Mouse (Mus musculus) right cerebral cortex, postnatal 10 days (tissue): Measurements from ENCODE around the gene Jade1.
A peak's percentile ranks its signal among the peaks of the same experiment; 100 is the strongest.

Experiments used
- DNase-seq, 2 experiments: peaks; one replicate each; pipeline ENCODE4 v3.0.0; 2021; ENCODE audit warnings: low spot score in 2 of 2

Gene Jade1

GRCm38 (mm10) chr3:41551671-41552070 lies 3.9 kb upstream of the Jade1 start:
- DNase-seq: no peak

DNA sequence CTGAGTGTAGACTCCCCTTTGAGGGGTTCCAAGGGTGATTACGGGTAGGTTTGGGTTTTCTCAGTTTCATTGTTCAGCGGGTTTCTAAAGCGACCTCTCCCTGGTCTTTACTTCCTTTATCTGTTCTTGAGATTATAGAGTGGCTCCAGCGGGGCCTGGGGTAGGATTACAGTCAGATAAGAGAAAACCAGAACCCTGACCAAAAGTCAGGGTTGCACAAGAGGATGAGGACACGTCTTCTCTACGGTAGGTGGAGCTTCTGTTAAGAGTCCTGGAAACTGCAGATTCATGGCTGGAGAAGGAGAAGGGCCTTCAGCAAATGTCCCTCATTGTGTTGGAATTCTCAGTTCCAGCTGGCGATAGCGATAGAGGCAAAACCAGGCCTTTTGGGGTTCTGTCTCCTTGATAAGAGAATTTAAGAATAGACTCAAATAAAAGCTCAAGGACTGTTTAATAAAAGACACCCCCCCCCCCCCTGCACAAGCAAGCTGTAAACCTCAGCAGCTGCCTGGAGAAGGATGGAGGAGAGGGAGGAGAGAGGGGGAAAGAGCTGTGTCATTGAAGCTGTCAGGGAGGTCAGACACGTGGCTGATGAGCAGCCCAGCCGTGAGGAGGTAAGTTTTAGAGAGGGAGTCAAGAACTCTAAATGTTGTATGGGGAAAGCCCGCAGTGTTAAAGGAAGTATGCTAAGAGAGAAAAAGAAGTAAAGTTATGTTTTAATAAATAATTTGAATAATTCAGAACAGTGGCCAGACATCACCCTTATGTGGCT lies 2.6 kb upstream of the Jade1 start:
- no peak for DNase-seq

- no peak for DNase-seq
Measured at GRCm38 (mm10) chr3:41553681-41554080, 1.9 kb upstream of the Jade1 start.

DNA sequence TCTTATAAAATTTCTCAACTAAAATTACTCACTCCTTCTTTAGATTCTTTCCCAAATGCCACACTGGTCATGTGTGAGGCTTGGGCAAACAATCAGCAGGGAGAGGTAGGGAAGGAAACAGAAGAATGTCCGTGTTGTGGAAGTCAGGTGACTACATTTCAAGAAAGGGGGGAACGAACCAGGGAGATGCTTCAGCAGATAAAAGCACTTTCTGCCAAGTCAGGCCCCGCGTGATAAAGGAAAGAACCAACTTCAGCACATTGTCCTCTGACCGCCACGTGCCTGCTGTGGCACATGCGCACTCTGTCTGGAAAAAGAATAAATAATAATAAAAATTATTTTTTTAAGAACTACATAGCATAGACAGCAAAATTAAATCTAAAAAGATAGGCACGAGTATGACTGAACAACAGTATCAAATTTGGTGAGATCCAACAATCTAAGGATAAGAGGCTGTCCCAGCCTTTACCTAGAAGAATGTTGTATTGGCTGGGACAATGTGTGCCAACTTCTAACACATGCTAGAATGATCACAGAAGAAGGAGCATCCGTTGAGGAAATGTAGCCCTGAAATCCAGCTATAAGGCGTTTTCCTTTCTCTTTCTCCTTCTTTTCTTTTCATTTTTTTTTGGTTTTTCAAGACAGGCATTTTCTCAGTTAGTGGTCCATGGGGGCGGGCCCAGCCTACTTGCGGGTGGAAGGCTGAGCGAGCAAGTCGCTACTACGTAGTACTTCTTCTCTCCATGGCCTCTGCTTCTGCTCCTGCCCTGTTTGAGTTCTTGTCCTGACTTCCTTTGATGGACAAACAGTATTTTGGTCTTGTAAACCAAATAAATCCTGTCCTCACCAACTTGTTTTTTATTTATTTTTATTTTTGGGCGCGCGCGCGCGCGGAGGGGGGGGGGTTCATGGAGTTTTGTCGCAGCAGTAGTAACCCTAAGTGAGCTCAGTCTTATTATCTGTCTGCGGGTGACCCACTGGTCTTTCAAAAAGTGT lies 753 bp upstream of the Jade1 start:
- DNase-seq: no peak

- DNase-seq: no peak
Measured at GRCm38 (mm10) chr3:41556451-41557266, 1.1 kb downstream of the Jade1 start.

GRCm38 (mm10) chr3:41557267-41557995 lies 1.9 kb downstream of the Jade1 start:
- no peak for DNase-seq

GRCm38 (mm10) chr3:41560489-41560888 lies 5.0 kb downstream of the Jade1 start:
- DNase-seq: no peak

DNA sequence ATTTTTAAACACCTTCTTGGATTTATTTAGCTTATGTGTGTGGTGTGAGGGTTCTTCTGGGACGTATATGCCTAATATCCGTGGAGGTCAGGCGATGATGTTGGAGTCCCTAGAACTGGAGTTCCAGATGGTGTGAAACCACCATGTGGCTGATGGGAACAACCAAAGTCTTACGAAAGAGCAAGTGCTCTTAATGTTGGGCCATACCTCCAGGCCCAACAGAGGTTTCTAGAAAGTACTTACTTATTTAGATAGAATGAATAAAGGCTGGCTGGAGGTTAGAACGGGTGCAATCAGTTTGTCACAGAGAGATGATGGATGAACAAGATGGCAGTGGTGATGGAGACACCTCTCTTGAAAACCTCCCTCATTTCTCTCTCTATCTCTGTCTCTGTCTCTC lies 6.3 kb downstream of the Jade1 start:
- no peak for DNase-seq

GRCm38 (mm10) chr3:41563211-41563931 lies 7.8 kb downstream of the Jade1 start:
- DNase-seq: peak; percentile 79 to 85

- no peak for DNase-seq
Measured at GRCm38 (mm10) chr3:41563997-41564396, 8.5 kb downstream of the Jade1 start.

- peak; percentile 73 to 85 for DNase-seq
Measured at GRCm38 (mm10) chr3:41564471-41565213, 9.1 kb downstream of the Jade1 start.

DNA sequence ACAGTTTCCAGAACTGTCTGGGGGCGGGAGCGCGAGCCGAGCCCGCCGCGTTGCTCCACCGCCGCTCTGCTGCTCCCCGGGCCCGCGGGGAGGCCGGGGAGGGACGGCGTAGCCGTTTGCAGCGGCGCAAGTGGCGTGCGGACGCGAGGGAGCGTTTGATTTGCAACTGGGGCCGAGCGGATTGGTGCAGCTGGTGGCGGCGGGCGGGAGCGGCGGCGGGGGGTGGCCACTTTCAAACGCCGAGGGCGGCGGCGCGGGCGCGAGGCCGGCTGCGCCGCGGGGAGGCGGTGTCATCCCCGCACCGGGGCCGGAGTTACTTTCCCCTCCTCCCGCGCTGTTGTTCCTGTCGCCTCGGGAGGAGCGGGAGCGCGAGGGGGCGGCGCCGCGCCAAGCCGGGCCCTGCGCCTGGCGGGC lies 9.9 kb downstream of the Jade1 start:
- DNase-seq: peak; percentile 90

DNA sequence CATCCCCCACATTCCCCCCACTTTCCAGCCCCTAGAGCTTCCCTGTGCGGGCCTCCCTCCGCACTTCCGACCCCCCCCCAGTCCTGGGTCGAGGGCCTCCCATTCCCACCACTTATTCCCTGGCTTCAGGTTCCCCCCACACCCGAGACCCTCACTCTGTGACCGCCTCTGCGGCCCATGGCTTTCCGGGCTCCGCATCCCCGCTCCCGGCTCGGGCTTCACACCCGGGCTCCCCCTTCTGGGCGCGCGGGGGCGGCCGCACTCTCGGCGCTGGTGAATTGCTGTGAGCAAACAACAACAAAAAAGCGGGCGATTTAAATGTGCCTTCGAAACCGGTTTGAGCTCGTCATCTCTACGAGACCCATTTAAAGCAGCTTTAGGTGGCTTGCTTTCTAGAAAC lies 10.4 kb downstream of the Jade1 start:
- DNase-seq: peak; percentile 90

DNA sequence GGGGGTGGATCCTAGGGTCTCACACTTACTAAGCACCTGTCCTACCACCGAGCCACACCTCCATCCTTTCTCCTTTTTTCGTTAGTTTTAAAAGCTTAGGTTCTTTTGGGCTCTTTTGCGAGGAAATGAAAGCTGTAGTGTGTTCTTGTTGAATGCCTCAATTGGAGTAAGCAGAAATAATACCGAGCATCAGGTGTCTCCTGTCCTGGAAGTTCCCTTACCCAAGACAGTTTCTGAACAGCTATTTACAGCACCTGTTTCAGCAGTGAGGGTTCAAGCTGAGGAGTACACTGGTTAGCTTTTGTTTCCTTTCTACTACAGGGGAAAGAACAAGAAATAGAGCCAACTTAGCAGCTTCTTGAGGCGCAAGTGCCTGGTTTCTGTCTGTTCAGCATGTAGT lies 14.4 kb downstream of the Jade1 start:
- DNase-seq: no peak

GRCm38 (mm10) chr3:41572131-41572530 lies 16.6 kb downstream of the Jade1 start:
- no peak for DNase-seq

- DNase-seq: no peak
Measured at GRCm38 (mm10) chr3:41572968-41573367, 17.4 kb downstream of the Jade1 start.

DNA sequence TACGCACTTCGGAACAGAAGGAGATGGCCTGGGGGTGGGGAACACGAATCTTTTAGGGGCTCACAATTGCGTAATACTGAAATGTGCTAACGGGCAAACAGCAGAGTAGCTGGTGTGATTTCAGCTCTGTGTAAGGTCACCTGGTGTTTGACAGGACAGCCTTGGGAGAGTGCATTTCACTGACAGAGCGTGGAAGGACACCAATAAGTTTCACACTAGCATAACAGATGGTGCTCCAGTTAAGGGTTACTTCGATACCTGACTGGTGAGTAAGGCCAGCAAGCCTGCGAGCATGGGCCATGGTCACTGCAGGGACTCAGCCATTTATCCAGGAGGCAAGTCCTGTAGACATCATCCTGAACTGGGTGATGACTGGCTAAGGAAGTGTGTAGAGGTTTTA lies 18.7 kb downstream of the Jade1 start:
- no peak for DNase-seq

DNA sequence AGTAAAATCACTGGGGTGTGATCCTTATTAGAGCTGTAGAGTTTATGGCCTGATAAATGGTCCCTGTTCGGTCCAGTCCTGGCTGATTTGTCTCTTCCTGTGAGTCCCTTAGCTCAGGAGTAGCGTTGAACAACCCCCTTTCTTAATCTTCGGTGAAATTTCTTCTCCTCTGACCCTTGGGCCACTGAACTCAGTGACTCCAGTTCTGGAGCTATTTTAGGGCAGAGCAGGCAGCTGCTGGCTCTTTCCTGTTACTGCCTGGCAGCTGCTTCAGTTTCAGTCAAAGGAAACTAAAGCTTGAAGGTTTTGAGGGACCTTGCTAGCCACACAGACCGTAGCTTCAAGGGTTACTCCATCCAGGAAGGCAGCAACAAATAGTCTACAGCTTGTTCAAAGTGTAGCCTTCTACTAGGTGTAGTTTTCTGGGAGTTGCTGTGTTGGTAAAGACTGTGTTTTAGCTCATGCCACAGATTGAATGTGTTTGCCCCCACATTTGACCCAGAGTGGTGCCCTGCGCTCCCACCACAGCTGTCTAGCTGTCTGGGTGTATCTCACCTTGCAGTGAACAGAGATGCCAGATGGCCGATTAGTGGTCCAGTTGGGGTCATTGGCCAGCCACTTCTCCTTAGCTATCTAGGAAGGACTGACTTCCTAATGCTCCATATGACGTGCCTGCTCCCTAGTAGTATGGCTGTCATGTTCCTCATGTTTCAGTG lies 19.3 kb downstream of the Jade1 start:
- no peak for DNase-seq

GRCm38 (mm10) chr3:41575971-41576370 lies 20.4 kb downstream of the Jade1 start:
- no peak for DNase-seq
